Mouse (Mus musculus) liver, postnatal 0 days (tissue): ENCODE measurements at regions not wholly inside any gene's neighbourhood (a gene's known extent, or its start where the extent isn't known, plus 50 kb on each side); places are given as distances from the start of the nearest gene placed in this dataset.

Experiments
- ATAC-seq: fragments of 200-750 bp; cut with Nextera tagmentation; 2 replicates; pipeline ENCODE4 v1.8.0; 2017; ENCODE audit warnings: mild to moderate bottlenecking, moderate library complexity
- DNase-seq: peaks from one replicate; pipeline ENCODE4 v3.0.0-alpha.2; 2016
- H3K27ac ChIP-seq: fragments of 300-500 bp; sonication (generic); 2 replicates; pipeline ENCODE4 v1.5.1; 2014; ENCODE audit warnings: antibody characterized with exemption, moderate library complexity, mild to moderate bottlenecking, low read depth
- H3K27me3 ChIP-seq: fragments of 300-500 bp; sonication (generic); 2 replicates; pipeline ENCODE4 v1.6.1; 2014; ENCODE audit warnings: low read length, control low read depth, mixed read lengths; ENCODE audit not compliant: insufficient read depth
- H3K36me3 ChIP-seq: fragments of 300-500 bp; sonication (generic); replicated peaks from 2 replicates; pipeline ENCODE4 v1.6.1; 2014; ENCODE audit warnings: mild to moderate bottlenecking, control low read depth, low read length, moderate library complexity, mixed read lengths; ENCODE audit not compliant: insufficient read depth
- H3K4me1 ChIP-seq: fragments of 300-500 bp; sonication (generic); 2 replicates; pipeline ENCODE4 v1.6.1; 2014; ENCODE audit warnings: antibody characterized with exemption, mild to moderate bottlenecking, control low read depth; ENCODE audit not compliant: insufficient read depth
- H3K4me2 ChIP-seq: fragments of 300-500 bp; sonication (generic); 2 replicates; pipeline ENCODE4 v1.6.1; 2014; ENCODE audit warnings: low read depth, mild to moderate bottlenecking, low read length, moderate library complexity, mixed read lengths
- H3K4me3 ChIP-seq: fragments of 300-500 bp; sonication (generic); 2 replicates; pipeline ENCODE4 v1.5.1; 2014; ENCODE audit warnings: low read depth, low read length
- H3K9ac ChIP-seq: fragments of 300-500 bp; sonication (generic); replicated peaks from 2 replicates; pipeline ENCODE4 v1.6.1; 2014; ENCODE audit warnings: mild to moderate bottlenecking, moderate library complexity
- H3K9me3 ChIP-seq: fragments of 300-500 bp; sonication (generic); 2 replicates; pipeline ENCODE4 v1.6.1; 2016; ENCODE audit warnings: mild to moderate bottlenecking, control low read depth, low read length, mixed read lengths
- CTCF ChIP-seq: sonication (generic); IDR thresholded peaks from 2 replicates; pipeline ENCODE4 v1.5.1; 2016; ENCODE audit warnings: antibody characterized with exemption, low read depth
- EP300 ChIP-seq: IDR thresholded peaks from 2 replicates; pipeline ENCODE4 v1.6.1; 2016; ENCODE audit warnings: antibody characterized with exemption, low read depth, mild to moderate bottlenecking
- WGBS: fragments of 180-500 bp; shearing (Covaris S2); extraction: QIAGEN DNeasy Blood & Tissue Kit; methylation state at CpG from one replicate; pipeline ENCODE4 v1.1.7; 2014; ENCODE audit not compliant: insufficient replicate concordance; 5-methylcytosine and 5-hydroxymethylcytosine counted together

- no peaks in the 10 kb centered on the region for H3K27me3 ChIP-seq
- H3K4me2 ChIP-seq, result no peak overlapping the region
- no peak for ATAC-seq
- TF ChIP-seq CTCF (no peak), EP300 (no peak)
- no peak overlapping the region for H3K4me3 ChIP-seq
- DNase-seq, result no peak
- 85% methylated on average over 2 of the region's 2 CpGs for WGBS
- no peaks in the 10 kb centered on the region for H3K9me3 ChIP-seq
- no peaks in the 10 kb centered on the region for H3K36me3 ChIP-seq
- no peak overlapping the region for H3K9ac ChIP-seq
- no peaks in the 10 kb centered on the region for H3K4me1 ChIP-seq
- H3K27ac ChIP-seq, result no peak overlapping the region
These were observed 315.3 kb upstream of the Klf6 start for GRCm38 (mm10) chr13:5546011-5546410.

- Histone ChIP-seq H3K4me2 (no peak overlapping the region), H3K4me1 (no peaks in the 10 kb centered on the region), H3K9ac (no peak overlapping the region), H3K36me3 (no peaks in the 10 kb centered on the region), H3K4me3 (no peak overlapping the region), H3K27ac (no peak overlapping the region), H3K27me3 (no peaks in the 10 kb centered on the region), H3K9me3 (no peaks in the 10 kb centered on the region)
- 87% methylated on average over 1 of the region's 1 CpGs for WGBS
- ATAC-seq (no peak), DNase-seq (no peak)
- TF ChIP-seq CTCF (no peak), EP300 (no peak)
These were observed 314.3 kb upstream of the Klf6 start for GRCm38 (mm10) chr13:5546937-5547336.

GRCm38 (mm10) chr13:5548768-5549167 lies 312.5 kb upstream of the Klf6 start:
- TF ChIP-seq EP300 (no peak), CTCF (no peak)
- Histone ChIP-seq H3K9me3 (no peaks in the 10 kb centered on the region), H3K9ac (no peak overlapping the region), H3K36me3 (no peaks in the 10 kb centered on the region), H3K27ac (no peak overlapping the region), H3K4me1 (no peaks in the 10 kb centered on the region), H3K27me3 (no peaks in the 10 kb centered on the region), H3K4me2 (no peak overlapping the region), H3K4me3 (no peak overlapping the region)
- no peak for ATAC-seq
- WGBS, result 85% methylated on average over 1 of the region's 1 CpGs
- DNase-seq, result no peak

- Histone ChIP-seq H3K4me1 (no peaks in the 10 kb centered on the region), H3K9me3 (no peaks in the 10 kb centered on the region), H3K36me3 (no peaks in the 10 kb centered on the region), H3K4me2 (no peak overlapping the region), H3K27me3 (no peaks in the 10 kb centered on the region), H3K4me3 (no peak overlapping the region), H3K9ac (no peak overlapping the region), H3K27ac (no peak overlapping the region)
- ATAC-seq (no peak), DNase-seq (no peak)
- no peak for TF ChIP-seq CTCF
- no peak for TF ChIP-seq EP300
- WGBS, result 88% methylated on average over 4 of the region's 4 CpGs
These were observed 312.1 kb upstream of the Klf6 start for GRCm38 (mm10) chr13:5549175-5549574.

GRCm38 (mm10) chr13:5549747-5550146 lies 311.5 kb upstream of the Klf6 start:
- no peak overlapping the region for H3K27ac ChIP-seq
- H3K27me3 ChIP-seq, result no peaks in the 10 kb centered on the region
- no peak overlapping the region for H3K9ac ChIP-seq
- no peak for DNase-seq
- H3K36me3 ChIP-seq, result no peaks in the 10 kb centered on the region
- no peak overlapping the region for H3K4me3 ChIP-seq
- no peak for TF ChIP-seq EP300
- H3K4me1 ChIP-seq, result no peaks in the 10 kb centered on the region
- 84% methylated on average over 7 of the region's 7 CpGs for WGBS
- H3K9me3 ChIP-seq, result no peaks in the 10 kb centered on the region
- ATAC-seq, result no peak
- no peak overlapping the region for H3K4me2 ChIP-seq

- Histone ChIP-seq H3K36me3 (no peaks in the 10 kb centered on the region), H3K9ac (no peak overlapping the region), H3K4me3 (no peak overlapping the region), H3K4me2 (no peak overlapping the region), H3K27ac (no peak overlapping the region), H3K9me3 (no peaks in the 10 kb centered on the region), H3K4me1 (no peaks in the 10 kb centered on the region), H3K27me3 (no peaks in the 10 kb centered on the region)
- TF ChIP-seq CTCF (no peak), EP300 (no peak)
- ATAC-seq, result no peak
- no peak for DNase-seq
- 92% methylated on average over 3 of the region's 3 CpGs for WGBS
These were observed 310.9 kb upstream of the Klf6 start for GRCm38 (mm10) chr13:5550354-5550753.

GRCm38 (mm10) chr13:5551131-5551530 lies 310.2 kb upstream of the Klf6 start:
- no peaks in the 10 kb centered on the region for H3K27me3 ChIP-seq
- H3K9ac ChIP-seq, result no peak overlapping the region
- 84% methylated on average over 4 of the region's 4 CpGs for WGBS
- TF ChIP-seq CTCF (no peak), EP300 (no peak)
- DNase-seq, result no peak
- no peak overlapping the region for H3K4me2 ChIP-seq
- H3K4me1 ChIP-seq, result no peaks in the 10 kb centered on the region
- no peak overlapping the region for H3K4me3 ChIP-seq
- ATAC-seq, result no peak
- no peak overlapping the region for H3K27ac ChIP-seq
- no peaks in the 10 kb centered on the region for H3K9me3 ChIP-seq
- no peaks in the 10 kb centered on the region for H3K36me3 ChIP-seq
